Mouse (Mus musculus): Measurements from ENCODE around the gene Lhfpl5. TPM values are rescaled to one million over a fixed set of nuclear protein-coding genes. Genes with fewer than 3 reads are reported as not detected.

The Lhfpl5 gene
- polyA plus RNA-seq, 1 experiment from 2014 or later = 2.9 TPM

- no peak overlapping the region for H3K4me3 ChIP-seq
- WGBS = 49% methylated on average over 2 of the region's 2 CpGs
- H3K4me1 ChIP-seq = no peaks in the 10 kb centered on the region
- H3K9ac ChIP-seq = no peak overlapping the region
- no peaks in the 10 kb centered on the region for H3K27me3 ChIP-seq
- H3K4me2 ChIP-seq = no peak overlapping the region
- H3K27ac ChIP-seq = no peak overlapping the region
- H3K36me3 ChIP-seq (ENCODE audit: poor library complexity, severe bottlenecking) = 0 out of 2 replicates have a peak, but pooled peaks cover 4% of the 10 kb centered on the region
- no peak for ATAC-seq
- H3K9me3 ChIP-seq (replicated peaks) = no peaks in the 10 kb centered on the region
Observed at GRCm38 (mm10) chr17:28581056-28581455, 5.6 kb downstream of the Lhfpl5 start.

DNA sequence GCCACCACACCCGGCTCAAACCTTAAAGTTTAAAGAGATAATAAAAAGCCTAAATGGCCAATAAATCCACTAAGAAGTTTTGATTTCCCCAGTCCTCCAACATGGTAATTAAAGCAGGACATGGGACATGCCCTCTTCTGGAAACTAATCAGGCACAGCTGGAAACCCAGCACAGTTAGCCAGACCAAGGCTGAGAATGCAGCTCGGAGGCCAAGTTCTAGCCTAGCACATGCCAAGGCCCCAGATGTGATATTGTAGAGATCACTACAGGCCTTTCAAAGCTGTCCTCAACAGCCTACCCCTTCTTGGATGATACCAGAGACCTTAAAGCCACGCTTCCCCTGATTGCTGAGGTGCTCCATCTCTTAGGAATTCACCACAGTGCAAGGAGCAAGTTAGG is 11.1 kb downstream of the Lhfpl5 start:
- H3K9me3 ChIP-seq (replicated peaks) = no peaks in the 10 kb centered on the region
- no peak overlapping the region for H3K4me2 ChIP-seq
- 89% methylated on average over 3 of the region's 3 CpGs for WGBS
- peaks cover 50% of the 10 kb centered on the region for H3K36me3 ChIP-seq (ENCODE audit: poor library complexity, severe bottlenecking)
- no peak overlapping the region for H3K4me3 ChIP-seq
- H3K4me1 ChIP-seq = no peaks in the 10 kb centered on the region
- no peaks in the 10 kb centered on the region for H3K27me3 ChIP-seq
- no peak overlapping the region for H3K27ac ChIP-seq
- no peak overlapping the region for H3K9ac ChIP-seq
- no peak for ATAC-seq

- Histone ChIP-seq H3K36me3 (ENCODE audit: poor library complexity, severe bottlenecking) (peaks cover 71% of the 10 kb centered on the region), H3K4me3 (no peak overlapping the region), H3K9me3 (replicated peaks) (no peaks in the 10 kb centered on the region), H3K27me3 (no peaks in the 10 kb centered on the region), H3K9ac (no peak overlapping the region), H3K4me1 (no peaks in the 10 kb centered on the region), H3K4me2 (no peak overlapping the region), H3K27ac (no peak overlapping the region)
- ATAC-seq = no peak
- 74% methylated on average over 2 of the region's 2 CpGs for WGBS
Observed at GRCm38 (mm10) chr17:28588591-28588990, 13.2 kb downstream of the Lhfpl5 start.

GRCm38 (mm10) chr17:28590596-28590995 is 15.2 kb downstream of the Lhfpl5 start:
- H3K9ac ChIP-seq = no peak overlapping the region
- H3K27ac ChIP-seq = no peak overlapping the region
- no peaks in the 10 kb centered on the region for H3K4me1 ChIP-seq
- H3K36me3 ChIP-seq (ENCODE audit: poor library complexity, severe bottlenecking) = peaks cover 87% of the 10 kb centered on the region
- no peak for ATAC-seq
- 93% methylated on average over 3 of the region's 3 CpGs for WGBS
- no peak overlapping the region for H3K4me2 ChIP-seq
- H3K4me3 ChIP-seq = no peak overlapping the region
- H3K9me3 ChIP-seq (replicated peaks) = no peaks in the 10 kb centered on the region
- no peaks in the 10 kb centered on the region for H3K27me3 ChIP-seq

DNA sequence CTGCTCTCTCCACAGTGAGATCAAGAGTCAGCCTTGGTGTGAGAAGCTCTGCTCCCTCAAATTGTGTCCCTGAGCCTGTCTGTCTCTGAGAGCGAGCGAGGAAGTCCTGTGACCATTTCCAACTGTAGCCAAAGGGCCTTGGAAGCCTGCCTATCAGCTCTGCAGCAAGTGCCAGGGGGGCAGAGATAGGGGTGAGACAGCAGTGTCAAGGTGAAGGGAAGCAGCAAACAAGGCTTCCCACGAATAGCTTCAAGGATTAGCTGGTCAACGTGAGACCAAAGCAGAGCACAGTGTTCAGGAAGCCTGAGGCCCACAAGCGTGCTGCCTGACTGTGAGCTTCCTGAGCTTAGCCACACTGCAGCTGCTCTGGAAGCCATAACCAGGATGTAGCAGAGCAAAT is 16.0 kb downstream of the Lhfpl5 start:
- Histone ChIP-seq H3K4me1 (no peaks in the 10 kb centered on the region), H3K27ac (no peak overlapping the region), H3K36me3 (ENCODE audit: poor library complexity, severe bottlenecking) (peaks cover 91% of the 10 kb centered on the region), H3K27me3 (no peaks in the 10 kb centered on the region), H3K4me3 (no peak overlapping the region), H3K9me3 (replicated peaks) (no peaks in the 10 kb centered on the region), H3K9ac (no peak overlapping the region), H3K4me2 (no peak overlapping the region)
- WGBS = 93% methylated on average over 5 of the region's 5 CpGs
- ATAC-seq = no peak

GRCm38 (mm10) chr17:28592998-28593397 is 17.6 kb downstream of the Lhfpl5 start:
- Histone ChIP-seq H3K36me3 (ENCODE audit: poor library complexity, severe bottlenecking) (peaks cover 93% of the 10 kb centered on the region), H3K4me2 (no peak overlapping the region), H3K9me3 (replicated peaks) (no peaks in the 10 kb centered on the region), H3K27ac (no peak overlapping the region), H3K4me1 (no peaks in the 10 kb centered on the region), H3K27me3 (no peaks in the 10 kb centered on the region), H3K4me3 (no peak overlapping the region), H3K9ac (no peak overlapping the region)
- no peak for ATAC-seq
- 17% methylated on average over 4 of the region's 4 CpGs for WGBS

DNA sequence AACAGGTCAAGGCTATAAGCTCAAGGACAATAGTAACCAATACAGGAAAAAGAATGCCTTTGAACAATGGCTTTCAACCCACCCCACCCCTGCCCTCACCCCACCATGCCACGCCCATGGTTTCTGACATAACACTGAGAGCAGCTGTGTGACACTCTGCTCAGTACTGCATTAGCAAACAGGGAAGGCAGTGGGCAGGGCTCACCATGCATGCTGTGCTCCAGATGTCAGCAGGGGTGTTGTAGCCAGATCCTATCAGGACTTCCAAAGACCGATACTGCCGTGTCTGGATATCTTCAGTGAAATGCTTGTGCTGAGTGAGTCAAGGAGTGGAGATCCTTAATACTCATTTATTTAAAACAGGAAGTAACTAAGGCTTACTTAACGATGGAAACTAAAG is 18.5 kb downstream of the Lhfpl5 start:
- Histone ChIP-seq H3K4me1 (no peaks in the 10 kb centered on the region), H3K27ac (no peak overlapping the region), H3K27me3 (no peaks in the 10 kb centered on the region), H3K4me2 (no peak overlapping the region), H3K36me3 (ENCODE audit: poor library complexity, severe bottlenecking) (peaks cover 92% of the 10 kb centered on the region), H3K9me3 (replicated peaks) (no peaks in the 10 kb centered on the region), H3K4me3 (no peak overlapping the region), H3K9ac (no peak overlapping the region)
- 81% methylated on average over 4 of the region's 4 CpGs for WGBS
- ATAC-seq = no peak

DNA sequence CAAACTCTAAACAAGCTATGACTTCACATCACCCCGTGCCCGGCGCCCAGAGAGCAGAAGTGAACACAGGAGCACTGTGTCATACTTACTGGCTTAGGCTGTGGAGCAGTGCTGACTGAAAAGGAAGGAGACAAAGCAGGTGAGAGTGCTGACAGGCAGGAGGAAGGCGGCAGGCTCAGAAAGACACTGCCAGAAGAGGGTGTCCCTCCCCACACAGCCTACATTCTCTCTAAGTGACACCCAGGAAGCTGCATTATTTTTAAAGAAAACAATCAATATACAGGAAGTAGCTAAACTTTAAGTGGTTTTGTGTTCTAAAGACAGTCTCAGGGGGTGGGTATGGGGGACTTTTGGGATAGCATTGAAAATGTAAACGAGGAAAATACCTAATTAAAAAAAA is 25.3 kb downstream of the Lhfpl5 start:
- H3K27ac ChIP-seq = no peak overlapping the region
- H3K4me2 ChIP-seq = no peak overlapping the region
- peaks cover 94% of the 10 kb centered on the region for H3K36me3 ChIP-seq (ENCODE audit: poor library complexity, severe bottlenecking)
- ATAC-seq = no peak
- H3K27me3 ChIP-seq = no peaks in the 10 kb centered on the region
- no peaks in the 10 kb centered on the region for H3K9me3 ChIP-seq (replicated peaks)
- H3K9ac ChIP-seq = no peak overlapping the region
- H3K4me1 ChIP-seq = no peaks in the 10 kb centered on the region
- no peak overlapping the region for H3K4me3 ChIP-seq
- WGBS = 88% methylated on average over 5 of the region's 5 CpGs

GRCm38 (mm10) chr17:28601557-28602250 is 26.3 kb downstream of the Lhfpl5 start:
- Histone ChIP-seq H3K27ac (no peak overlapping the region), H3K36me3 (ENCODE audit: poor library complexity, severe bottlenecking) (peaks cover 94% of the 10 kb centered on the region), H3K27me3 (no peaks in the 10 kb centered on the region), H3K4me2 (no peak overlapping the region), H3K4me1 (no peaks in the 10 kb centered on the region), H3K9ac (no peak overlapping the region), H3K9me3 (replicated peaks) (no peaks in the 10 kb centered on the region), H3K4me3 (no peak overlapping the region)
- no peak for ATAC-seq
- 71% methylated on average over 9 of the region's 9 CpGs for WGBS

- Histone ChIP-seq H3K4me3 (no peak overlapping the region), H3K9me3 (replicated peaks) (no peaks in the 10 kb centered on the region), H3K36me3 (ENCODE audit: poor library complexity, severe bottlenecking) (peaks cover 53% of the 10 kb centered on the region), H3K27me3 (no peaks in the 10 kb centered on the region), H3K4me1 (no peaks in the 10 kb centered on the region), H3K9ac (no peak overlapping the region), H3K27ac (no peak overlapping the region), H3K4me2 (no peak overlapping the region)
- no peak for ATAC-seq
- 89% methylated on average over 3 of the region's 3 CpGs for WGBS
Observed at GRCm38 (mm10) chr17:28609543-28609942, 34.1 kb downstream of the Lhfpl5 start.

GRCm38 (mm10) chr17:28612603-28613002 is 37.2 kb downstream of the Lhfpl5 start:
- H3K4me2 ChIP-seq = no peak overlapping the region
- H3K27ac ChIP-seq = no peak overlapping the region
- H3K36me3 ChIP-seq (ENCODE audit: poor library complexity, severe bottlenecking) = peaks cover 39% of the 10 kb centered on the region
- no peaks in the 10 kb centered on the region for H3K9me3 ChIP-seq (replicated peaks)
- no peak overlapping the region for H3K4me3 ChIP-seq
- no peaks in the 10 kb centered on the region for H3K27me3 ChIP-seq
- 87% methylated on average over 2 of the region's 2 CpGs for WGBS
- H3K4me1 ChIP-seq = peaks cover 3% of the 10 kb centered on the region; the same call in 1 of the 2 replicates
- ATAC-seq = no peak
- no peak overlapping the region for H3K9ac ChIP-seq

GRCm38 (mm10) chr17:28613096-28613495 is 37.7 kb downstream of the Lhfpl5 start:
- H3K27ac ChIP-seq = no peak overlapping the region
- WGBS = 90% methylated on average over 6 of the region's 6 CpGs
- no peaks in the 10 kb centered on the region for H3K27me3 ChIP-seq
- ATAC-seq = no peak
- H3K9me3 ChIP-seq (replicated peaks) = no peaks in the 10 kb centered on the region
- H3K9ac ChIP-seq = no peak overlapping the region
- H3K4me3 ChIP-seq = no peak overlapping the region
- H3K36me3 ChIP-seq (ENCODE audit: poor library complexity, severe bottlenecking) = peaks cover 34% of the 10 kb centered on the region
- H3K4me2 ChIP-seq = no peak overlapping the region
- H3K4me1 ChIP-seq = peaks cover 6% of the 10 kb centered on the region; the same call in 1 of the 2 replicates

- Histone ChIP-seq H3K27ac (no peak overlapping the region), H3K4me3 (no peak overlapping the region), H3K27me3 (no peaks in the 10 kb centered on the region), H3K9me3 (replicated peaks) (no peaks in the 10 kb centered on the region), H3K36me3 (ENCODE audit: poor library complexity, severe bottlenecking) (peaks cover 44% of the 10 kb centered on the region), H3K4me1 (peaks cover 28% of the 10 kb centered on the region), H3K4me2 (no peak overlapping the region), H3K9ac (no peak overlapping the region)
- no peak for ATAC-seq
- WGBS = 98% methylated on average over 4 of the region's 4 CpGs
Observed at GRCm38 (mm10) chr17:28615332-28615731, 39.9 kb downstream of the Lhfpl5 start.
